Mouse (Mus musculus) liver, postnatal 0 days (tissue): ENCODE measurements at regions not wholly inside any gene's neighbourhood (a gene's known extent, or its start where the extent isn't known, plus 50 kb on each side); places are given as distances from the start of the nearest gene placed in this dataset.

Experiments used
- CTCF ChIP-seq: sonication (generic); IDR thresholded peaks from 2 replicates; pipeline ENCODE4 v1.5.1; 2016; ENCODE audit warnings: antibody characterized with exemption, low read depth
- EP300 ChIP-seq: IDR thresholded peaks from 2 replicates; pipeline ENCODE4 v1.6.1; 2016; ENCODE audit warnings: antibody characterized with exemption, low read depth, mild to moderate bottlenecking

- TF ChIP-seq EP300 (no peak), CTCF (no peak)
Measured at GRCm38 (mm10) chr14:25128160-25128547, 330.8 kb upstream of the Zmiz1 start.
